Comparison of ENCODE assay signal across 33 mouse cellular contexts in genomic region chr3:41528291-41528969, GRCm38 (mm10). TPM values are rescaled to one million over a fixed set of nuclear protein-coding genes. Genes with fewer than 3 reads are reported as not detected.
A peak's percentile ranks its signal among the peaks of the same experiment; 100 is the strongest.
DNase-seq lines count a peak whose midpoint lies in the region; ATAC-seq lines count a peak whose summit lies in the region.
"Had no signal": no experiment of that assay in that cellular context is flagged by ENCODE, and none has a peak within 500 bp of the region (broad histone marks: within the 10 kb centered on the region; RNA-seq: fewer than 3 reads in every experiment).

No protein-coding gene starts in this region.

- no peak overlapping the region for H3K4me3 ChIP-seq in midbrain, embryonic 13.5 days (replicated peaks)
- H3K4me3 ChIP-seq: embryonic facial prominence, embryonic 10.5 days; embryonic facial prominence, embryonic 13.5 days; erythroblast, embryonic 14.5 days; forebrain, embryonic 13.5 days; heart, embryonic 12.5 days; heart, embryonic 15.5 days; hindbrain, embryonic 10.5 days; hindbrain, embryonic 13.5 days; intestine, embryonic 15.5 days had no signal

- no peaks in the 10 kb centered on the region for H3K9me3 ChIP-seq in midbrain, embryonic 13.5 days
- H3K9me3 ChIP-seq: embryonic facial prominence, embryonic 13.5 days; forebrain, embryonic 13.5 days; heart, embryonic 15.5 days; hindbrain, embryonic 10.5 days; intestine, embryonic 15.5 days had no signal

- no peak overlapping the region for H3K27ac ChIP-seq in midbrain, embryonic 13.5 days
- H3K27ac ChIP-seq: embryonic facial prominence, embryonic 10.5 days; embryonic facial prominence, embryonic 13.5 days; forebrain, embryonic 13.5 days; heart, embryonic 15.5 days; hindbrain, embryonic 10.5 days; hindbrain, embryonic 13.5 days; intestine, embryonic 15.5 days had no signal

- H3K9ac ChIP-seq in midbrain, embryonic 13.5 days (replicated peaks): no peak overlapping the region
- H3K9ac ChIP-seq: embryonic facial prominence, embryonic 13.5 days; forebrain, embryonic 13.5 days; heart, embryonic 12.5 days; heart, embryonic 15.5 days; hindbrain, embryonic 13.5 days; intestine, embryonic 15.5 days had no signal

- H3K4me1 ChIP-seq in midbrain, embryonic 13.5 days (replicated peaks): no peaks in the 10 kb centered on the region
- H3K4me1 ChIP-seq: embryonic facial prominence, embryonic 13.5 days; forebrain, embryonic 13.5 days; heart, embryonic 15.5 days; hindbrain, embryonic 13.5 days had no signal

- H3K27me3 ChIP-seq in midbrain, embryonic 13.5 days: no peaks in the 10 kb centered on the region
- H3K27me3 ChIP-seq: embryonic facial prominence, embryonic 13.5 days; forebrain, embryonic 13.5 days; heart, embryonic 12.5 days; heart, embryonic 15.5 days; hindbrain, embryonic 13.5 days; intestine, embryonic 15.5 days; Patski had no signal

- 0 out of 2 replicates have a peak, but pooled peaks have one; percentile 15 for ATAC-seq in common myeloid progenitor, adult 5-6 weeks (replicated peaks; ENCODE audit: low read depth, poor library complexity, severe bottlenecking)
- ATAC-seq in megakaryocyte progenitor cell, adult 5-6 weeks (replicated peaks; ENCODE audit: poor library complexity): peak; percentile 57; the same call in 1 of the 2 replicates
- no peak for ATAC-seq in midbrain, embryonic 13.5 days
- ATAC-seq: CD4-positive, CD25-positive, alpha-beta regulatory T cell, adult 4 months; forebrain, embryonic 13.5 days; forebrain, embryonic 16.5 days; hindbrain, embryonic 16.5 days; intestine, embryonic 15.5 days; Patski had no signal

- no peaks in the 10 kb centered on the region for H3K36me3 ChIP-seq in midbrain, embryonic 13.5 days
- H3K36me3 ChIP-seq: embryonic facial prominence, embryonic 10.5 days; embryonic facial prominence, embryonic 13.5 days; heart, embryonic 12.5 days; heart, embryonic 15.5 days; hindbrain, embryonic 10.5 days; hindbrain, embryonic 13.5 days; intestine, embryonic 15.5 days had no signal

- 90% methylated on average over 2 of the region's 2 CpGs for whole genome bisulfite sequencing in midbrain, embryonic 13.5 days

- H3K4me2 ChIP-seq in midbrain, embryonic 13.5 days (replicated peaks): no peak overlapping the region
- H3K4me2 ChIP-seq: embryonic facial prominence, embryonic 13.5 days; forebrain, embryonic 13.5 days; heart, embryonic 12.5 days; heart, embryonic 15.5 days; hindbrain, embryonic 13.5 days; intestine, embryonic 15.5 days had no signal

- DNase-seq in ES-CJ7 (ENCODE audit: low read depth, low spot score): peak; percentile 77
- peak; percentile 92 for DNase-seq in R1 (ENCODE audit: low read depth, low spot score)
- no peak for DNase-seq in T-cell, adult 2 months (ENCODE audit: low spot score)
- DNase-seq in testis, postnatal 10 days (ENCODE audit: low spot score): no peak
- DNase-seq in cerebellum, adult 11-12 months: no peak
- DNase-seq: adrenal gland, adult 2 months; adrenal gland, postnatal 25 days; cerebellum, adult 18-20 months; cerebellum, adult 9-10 months; cerebellum, postnatal 14 days; embryo, embryonic 11 days; gastrocnemius, postnatal 10 days; gastrocnemius, postnatal 36 days; heart, adult 11 months; heart, postnatal 10 days; heart, postnatal 36 days; kidney, adult 11 months had no signal

RNA-seq across cellular contexts. Expression of gene Jade1, which starts 27.1 kb away (rescaled TPM):
- 34.5 and 39.4 TPM in 2 replicates for total RNA-seq in common myeloid progenitor, adult 5-6 weeks (2017)
- total RNA-seq in megakaryocyte progenitor cell, adult 5-6 weeks (2015): 45.3 and 47.8 TPM in 2 replicates
- total RNA-seq in megakaryocyte progenitor cell, adult 5-6 weeks (2017): 34.6 and 38.7 TPM in 2 replicates
- polyA plus RNA-seq in midbrain, embryonic 13.5 days (2015; fragmentation: Nextera tagmentation; extraction: Ambion mirVana): 10.5 and 13.2 TPM in 2 replicates

Comparison
In these comparisons a context has a peak if more than half of its experiments do, and no peak if none do; other contexts are left out.
1. DNase-seq: peak in ES-CJ7 (single experiment) and R1 (single experiment); none in T-cell, adult 2 months (single experiment), testis, postnatal 10 days (single experiment) and cerebellum, adult 11-12 months (single experiment).